Mouse (Mus musculus) embryonic facial prominence, embryonic 15.5 days (tissue): ENCODE measurements around the gene Styk1. TPM values are rescaled to one million over a fixed set of nuclear protein-coding genes. Genes with fewer than 3 reads are reported as not detected.

Source experiments
- ATAC-seq: fragments of 200-750 bp; cut with Nextera tagmentation; 2 replicates; pipeline ENCODE4 v1.8.0; 2017; ENCODE audit warnings: low read depth, moderate TSS enrichment; ENCODE audit not compliant: insufficient number of reproducible peaks, low FRiP score, low TSS enrichment
- H3K27ac ChIP-seq: fragments of 300-500 bp; sonication (generic); replicated peaks from 2 replicates; pipeline ENCODE4 v1.5.1; 2015; ENCODE audit warnings: mild to moderate bottlenecking, inconsistent platforms
- H3K27me3 ChIP-seq: fragments of 300-500 bp; sonication (generic); 2 replicates; pipeline ENCODE4 v1.6.1; 2015; ENCODE audit warnings: inconsistent platforms
- H3K36me3 ChIP-seq: fragments of 300-500 bp; sonication (generic); 2 replicates; pipeline ENCODE4 v1.6.1; 2015; ENCODE audit warnings: mild to moderate bottlenecking, inconsistent platforms
- H3K4me1 ChIP-seq: fragments of 300-500 bp; sonication (generic); 2 replicates; pipeline ENCODE4 v1.6.1; 2015; ENCODE audit warnings: inconsistent platforms
- H3K4me2 ChIP-seq: fragments of 300-500 bp; sonication (generic); replicated peaks from 2 replicates; pipeline ENCODE4 v1.6.1; 2015; ENCODE audit warnings: mild to moderate bottlenecking, inconsistent platforms
- H3K4me3 ChIP-seq: fragments of 300-500 bp; sonication (generic); replicated peaks from 2 replicates; pipeline ENCODE4 v1.5.1; 2015; ENCODE audit warnings: mild to moderate bottlenecking, inconsistent platforms
- H3K9ac ChIP-seq: fragments of 300-500 bp; sonication (generic); 2 replicates; pipeline ENCODE4 v1.6.1; 2015; ENCODE audit warnings: inconsistent platforms
- H3K9me3 ChIP-seq: fragments of 300-500 bp; sonication (generic); replicated peaks from 2 replicates; pipeline ENCODE4 v1.6.1; 2016; ENCODE audit warnings: inconsistent platforms
- WGBS: fragments of 180-500 bp; shearing (Covaris S2); methylation state at CpG from one replicate; pipeline ENCODE4 v1.1.7; 2015; 5-methylcytosine and 5-hydroxymethylcytosine counted together
- polyA plus RNA-seq: library from polyadenylated mRNA; unstranded; fragments of >200 nt; fragmentation: Nextera tagmentation; extraction: Ambion mirVana; gene quantifications from 2 replicates; pipeline ENCODE4 v1.2.1, GENCODE M21; 2015

The Styk1 gene
- polyA plus RNA-seq, 1 experiment from 2014 or later, result 0.73 TPM

GRCm38 (mm10) chr6:131364353-131364752 is 11.0 kb upstream of the Styk1 start:
- H3K4me3 ChIP-seq, result no peak overlapping the region
- H3K4me2 ChIP-seq, result no peak overlapping the region
- no peak overlapping the region for H3K27ac ChIP-seq
- H3K9me3 ChIP-seq, result no peaks in the 10 kb centered on the region
- no peak overlapping the region for H3K9ac ChIP-seq
- H3K4me1 ChIP-seq, result no peaks in the 10 kb centered on the region
- ATAC-seq, result no peak
- H3K27me3 ChIP-seq, result no peaks in the 10 kb centered on the region
- WGBS, result 87% methylated on average over 2 of the region's 2 CpGs
- peaks cover 46% of the 10 kb centered on the region for H3K36me3 ChIP-seq

GRCm38 (mm10) chr6:131362987-131363765 is 9.8 kb upstream of the Styk1 start:
- Histone ChIP-seq H3K9me3 (no peaks in the 10 kb centered on the region), H3K27ac (no peak overlapping the region), H3K36me3 (peaks cover 39% of the 10 kb centered on the region), H3K4me3 (no peak overlapping the region), H3K4me1 (no peaks in the 10 kb centered on the region), H3K27me3 (no peaks in the 10 kb centered on the region), H3K4me2 (no peak overlapping the region), H3K9ac (no peak overlapping the region)
- no peak for ATAC-seq
- WGBS, result 81% methylated on average over 7 of the region's 7 CpGs

GRCm38 (mm10) chr6:131360693-131361092 is 7.3 kb upstream of the Styk1 start:
- H3K9me3 ChIP-seq, result no peaks in the 10 kb centered on the region
- no peak overlapping the region for H3K4me3 ChIP-seq
- H3K9ac ChIP-seq, result no peak overlapping the region
- H3K4me2 ChIP-seq, result no peak overlapping the region
- H3K36me3 ChIP-seq, result peaks cover 20% of the 10 kb centered on the region
- WGBS, result 78% methylated on average over 5 of the region's 5 CpGs
- no peaks in the 10 kb centered on the region for H3K27me3 ChIP-seq
- H3K4me1 ChIP-seq, result no peaks in the 10 kb centered on the region
- no peak overlapping the region for H3K27ac ChIP-seq
- no peak; the same call in 1 of the 2 replicates for ATAC-seq

GRCm38 (mm10) chr6:131359543-131359942 is 6.1 kb upstream of the Styk1 start:
- H3K4me3 ChIP-seq, result no peak overlapping the region
- ATAC-seq, result no peak
- WGBS, result 92% methylated on average over 2 of the region's 2 CpGs

GRCm38 (mm10) chr6:131354913-131355312 is 1.5 kb upstream of the Styk1 start:
- no peak for ATAC-seq
- H3K9ac ChIP-seq, result no peak overlapping the region
- H3K4me2 ChIP-seq, result no peak overlapping the region
- H3K4me3 ChIP-seq, result no peak overlapping the region
- no peaks in the 10 kb centered on the region for H3K27me3 ChIP-seq
- no peaks in the 10 kb centered on the region for H3K36me3 ChIP-seq
- H3K9me3 ChIP-seq, result no peaks in the 10 kb centered on the region
- 42% methylated on average over 4 of the region's 4 CpGs for WGBS
- no peak overlapping the region for H3K27ac ChIP-seq
- no peaks in the 10 kb centered on the region for H3K4me1 ChIP-seq

More at GRCm38 (mm10) chr6:131359543-131359942, 6.1 kb upstream of the Styk1 start:
- no peaks in the 10 kb centered on the region for H3K4me1 ChIP-seq
- no peaks in the 10 kb centered on the region for H3K9me3 ChIP-seq
- no peak overlapping the region for H3K27ac ChIP-seq
- no peak overlapping the region for H3K4me2 ChIP-seq
- no peak overlapping the region for H3K9ac ChIP-seq
- H3K27me3 ChIP-seq, result no peaks in the 10 kb centered on the region
- H3K36me3 ChIP-seq, result peaks cover 13% of the 10 kb centered on the region

- 50% methylated on average over 2 of the region's 2 CpGs for WGBS
- Histone ChIP-seq H3K4me3 (no peak overlapping the region), H3K27ac (no peak overlapping the region), H3K4me2 (no peak overlapping the region), H3K9me3 (no peaks in the 10 kb centered on the region), H3K9ac (no peak overlapping the region), H3K4me1 (no peaks in the 10 kb centered on the region), H3K36me3 (no peaks in the 10 kb centered on the region), H3K27me3 (no peaks in the 10 kb centered on the region)
- ATAC-seq, result no peak
Measured at GRCm38 (mm10) chr6:131347026-131347425, 6.4 kb downstream of the Styk1 start.

- Histone ChIP-seq H3K4me3 (no peak overlapping the region), H3K4me1 (no peaks in the 10 kb centered on the region), H3K27me3 (no peaks in the 10 kb centered on the region), H3K27ac (no peak overlapping the region), H3K4me2 (no peak overlapping the region), H3K9ac (no peak overlapping the region), H3K36me3 (no peaks in the 10 kb centered on the region), H3K9me3 (no peaks in the 10 kb centered on the region)
- WGBS, result 81% methylated on average over 7 of the region's 7 CpGs
- ATAC-seq, result no peak
Measured at GRCm38 (mm10) chr6:131344346-131344745, 9.1 kb downstream of the Styk1 start.

- Histone ChIP-seq H3K36me3 (no peaks in the 10 kb centered on the region), H3K4me1 (no peaks in the 10 kb centered on the region), H3K4me2 (no peak overlapping the region), H3K4me3 (no peak overlapping the region), H3K9ac (no peak overlapping the region), H3K27ac (no peak overlapping the region), H3K9me3 (no peaks in the 10 kb centered on the region), H3K27me3 (no peaks in the 10 kb centered on the region)
- 49% methylated on average over 3 of the region's 3 CpGs for WGBS
- no peak for ATAC-seq
Measured at GRCm38 (mm10) chr6:131340082-131340481, 13.3 kb downstream of the Styk1 start.

- no peak overlapping the region for H3K27ac ChIP-seq
- no peaks in the 10 kb centered on the region for H3K9me3 ChIP-seq
- WGBS, result 83% methylated on average over 3 of the region's 3 CpGs
- no peaks in the 10 kb centered on the region for H3K36me3 ChIP-seq
- ATAC-seq, result no peak
- no peak overlapping the region for H3K4me2 ChIP-seq
- H3K9ac ChIP-seq, result no peak overlapping the region
- no peak overlapping the region for H3K4me3 ChIP-seq
- no peaks in the 10 kb centered on the region for H3K4me1 ChIP-seq
- H3K27me3 ChIP-seq, result no peaks in the 10 kb centered on the region
Measured at GRCm38 (mm10) chr6:131339309-131339708, 14.1 kb downstream of the Styk1 start.

GRCm38 (mm10) chr6:131338787-131339186 is 14.6 kb downstream of the Styk1 start:
- ATAC-seq, result no peak

GRCm38 (mm10) chr6:131327076-131327475 is 26.3 kb downstream of the Styk1 start:
- no peak overlapping the region for H3K9ac ChIP-seq
- 90% methylated on average over 2 of the region's 2 CpGs for WGBS
- H3K9me3 ChIP-seq, result no peaks in the 10 kb centered on the region
- H3K36me3 ChIP-seq, result no peaks in the 10 kb centered on the region
- no peak for ATAC-seq
- no peak overlapping the region for H3K4me2 ChIP-seq
- H3K4me1 ChIP-seq, result no peaks in the 10 kb centered on the region
- H3K4me3 ChIP-seq, result no peak overlapping the region
- H3K27ac ChIP-seq, result no peak overlapping the region
- no peaks in the 10 kb centered on the region for H3K27me3 ChIP-seq

More at GRCm38 (mm10) chr6:131338787-131339186, 14.6 kb downstream of the Styk1 start:
- 73% methylated on average over 1 of the region's 1 CpGs for WGBS
- H3K27me3 ChIP-seq, result no peaks in the 10 kb centered on the region
- no peaks in the 10 kb centered on the region for H3K9me3 ChIP-seq
- H3K9ac ChIP-seq, result no peak overlapping the region
- H3K27ac ChIP-seq, result no peak overlapping the region
- H3K4me2 ChIP-seq, result no peak overlapping the region
- no peaks in the 10 kb centered on the region for H3K4me1 ChIP-seq
- no peak overlapping the region for H3K4me3 ChIP-seq
- no peaks in the 10 kb centered on the region for H3K36me3 ChIP-seq
